In the genomic region with DNA sequence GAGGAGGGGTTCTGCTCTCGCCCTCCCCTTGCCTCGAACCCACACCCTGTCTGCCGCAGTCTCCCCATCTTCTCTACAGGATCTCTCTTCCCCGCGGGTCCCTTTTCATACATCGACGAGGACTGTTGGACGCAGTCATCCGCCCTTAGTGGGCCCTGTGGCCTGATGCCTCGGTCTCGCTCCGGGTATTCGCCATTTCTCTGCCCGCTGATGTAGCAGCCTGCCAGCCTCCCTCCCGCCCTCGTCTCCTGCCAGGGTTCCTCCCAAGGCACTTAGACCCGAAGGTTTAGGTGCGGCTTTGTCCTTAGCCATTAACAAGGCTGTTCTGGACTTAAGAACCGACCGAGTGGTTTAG, we compare ENCODE assay signal across 7 mouse cellular contexts. TPM values are rescaled to one million over a fixed set of nuclear protein-coding genes. Genes with fewer than 3 reads are reported as not detected.
DNase-seq lines count a peak whose midpoint lies in the region; ATAC-seq lines count a peak whose summit lies in the region.

No protein-coding gene starts in this region.

- peak overlapping the region; percentile 84 for H3K4me2 ChIP-seq in lung, embryonic 16.5 days (ENCODE audit: low read depth, low read length)
- H3K4me2 ChIP-seq in embryonic facial prominence, embryonic 11.5 days (ENCODE audit: low read depth, low read length) = peak overlapping the region; percentile 93
- H3K4me2 ChIP-seq in intestine, embryonic 14.5 days (ENCODE audit: low read length) = peak overlapping the region; percentile 70
- peak overlapping the region; percentile 86 for H3K4me2 ChIP-seq in neural tube, embryonic 12.5 days (replicated peaks)

- peaks cover 82% of the 10 kb centered on the region for H3K27me3 ChIP-seq in lung, embryonic 16.5 days (ENCODE audit: control insufficient read depth, insufficient read depth, low read depth, low read length)
- peaks cover 54% of the 10 kb centered on the region for H3K27me3 ChIP-seq in embryonic facial prominence, embryonic 11.5 days (ENCODE audit: control insufficient read depth, insufficient read depth, low read length)
- peaks cover 81% of the 10 kb centered on the region for H3K27me3 ChIP-seq in intestine, embryonic 14.5 days (replicated peaks; ENCODE audit: control insufficient read depth, insufficient read depth, low read length)
- peaks cover 54% of the 10 kb centered on the region for H3K27me3 ChIP-seq in neural tube, embryonic 12.5 days (replicated peaks)

- no peaks in the 10 kb centered on the region for H3K9me3 ChIP-seq in lung, embryonic 16.5 days (ENCODE audit: control insufficient read depth, low read length)
- no peaks in the 10 kb centered on the region for H3K9me3 ChIP-seq in embryonic facial prominence, embryonic 11.5 days (replicated peaks; ENCODE audit: control insufficient read depth, low read length)
- no peaks in the 10 kb centered on the region for H3K9me3 ChIP-seq in intestine, embryonic 14.5 days (ENCODE audit: control insufficient read depth, low read length)
- no peaks in the 10 kb centered on the region for H3K9me3 ChIP-seq in neural tube, embryonic 12.5 days

- WGBS in lung, embryonic 16.5 days = 2% methylated on average over 20 of the region's 20 CpGs
- under 1% methylated on average over 20 of the region's 20 CpGs for WGBS in embryonic facial prominence, embryonic 11.5 days
- WGBS in intestine, embryonic 14.5 days = 2% methylated on average over 20 of the region's 20 CpGs
- WGBS in neural tube, embryonic 12.5 days = 2% methylated on average over 20 of the region's 20 CpGs

- H3K4me3 ChIP-seq in lung, embryonic 16.5 days (ENCODE audit: low read length) = peak overlapping the region; percentile 56
- H3K4me3 ChIP-seq in embryonic facial prominence, embryonic 11.5 days (ENCODE audit: low read depth, low read length) = peak overlapping the region; percentile 48
- peak overlapping the region; percentile 39 for H3K4me3 ChIP-seq in intestine, embryonic 14.5 days (ENCODE audit: low read depth, low read length)
- peak overlapping the region; percentile 41 for H3K4me3 ChIP-seq in neural tube, embryonic 12.5 days

- H3K27ac ChIP-seq in lung, embryonic 16.5 days (ENCODE audit: low read length) = no peak overlapping the region
- H3K27ac ChIP-seq in embryonic facial prominence, embryonic 11.5 days (replicated peaks; ENCODE audit: low read depth, low read length) = no peak overlapping the region
- no peak overlapping the region for H3K27ac ChIP-seq in intestine, embryonic 14.5 days (ENCODE audit: low read depth)
- peak overlapping the region; percentile 88 for H3K27ac ChIP-seq in neural tube, embryonic 12.5 days

- H3K36me3 ChIP-seq in lung, embryonic 16.5 days (ENCODE audit: control insufficient read depth, insufficient read depth, low read length) = no peaks in the 10 kb centered on the region
- no peaks in the 10 kb centered on the region for H3K36me3 ChIP-seq in embryonic facial prominence, embryonic 11.5 days (replicated peaks; ENCODE audit: control insufficient read depth, insufficient read depth, low read depth, low read length)
- no peaks in the 10 kb centered on the region for H3K36me3 ChIP-seq in intestine, embryonic 14.5 days (ENCODE audit: control insufficient read depth, insufficient read depth, low read length)
- H3K36me3 ChIP-seq in neural tube, embryonic 12.5 days = no peaks in the 10 kb centered on the region

- DNase-seq in lung, postnatal 10 days = no peak
- no peak for DNase-seq in embryonic facial prominence, embryonic 11.5 days (ENCODE audit: low spot score)
- DNase-seq in intestine, embryonic 14.5 days (ENCODE audit: low spot score) = peak; percentile 71
- DNase-seq in Muller cell, postnatal 12 days (ENCODE audit: inconsistent ontology term) = no peak

- H3K9ac ChIP-seq in lung, embryonic 16.5 days (ENCODE audit: low read length) = peak overlapping the region; percentile 58
- H3K9ac ChIP-seq in embryonic facial prominence, embryonic 11.5 days (replicated peaks; ENCODE audit: low read length) = peak overlapping the region; percentile 56
- peak overlapping the region; percentile 11; the same call in 1 of the 2 replicates for H3K9ac ChIP-seq in intestine, embryonic 14.5 days (ENCODE audit: low read length)
- peak overlapping the region; percentile 67 for H3K9ac ChIP-seq in neural tube, embryonic 12.5 days

- peaks cover 10% of the 10 kb centered on the region for H3K4me1 ChIP-seq in lung, embryonic 16.5 days (replicated peaks; ENCODE audit: control insufficient read depth, insufficient read depth, low read length)
- H3K4me1 ChIP-seq in embryonic facial prominence, embryonic 11.5 days (ENCODE audit: control insufficient read depth, insufficient read depth, low read length) = peaks cover 6% of the 10 kb centered on the region; the same call in 1 of the 2 replicates
- no peaks in the 10 kb centered on the region; the same call in 1 of the 2 replicates for H3K4me1 ChIP-seq in intestine, embryonic 14.5 days (replicated peaks; ENCODE audit: control insufficient read depth, insufficient read depth, low read length)
- H3K4me1 ChIP-seq in neural tube, embryonic 12.5 days = peaks cover 55% of the 10 kb centered on the region

- ATAC-seq in lung, embryonic 16.5 days (ENCODE audit: low read depth) = no peak
- ATAC-seq in embryonic facial prominence, embryonic 11.5 days (replicated peaks; ENCODE audit: insufficient number of reproducible peaks, low FRiP score, low TSS enrichment, low read depth) = no peak
- ATAC-seq in intestine, embryonic 14.5 days (replicated peaks; ENCODE audit: low FRiP score, low TSS enrichment, low read depth) = no peak
- ATAC-seq in neural tube, embryonic 12.5 days (ENCODE audit: low FRiP score, low read depth) = peak; percentile 5; the same call in 1 of the 2 replicates
- ATAC-seq in erythroblast, adult 5-6 weeks (replicated peaks; ENCODE audit: low FRiP score, poor library complexity, severe bottlenecking) = no peak

RNA-seq across cellular contexts. Expression of a gene that starts 25.3 kb away (rescaled TPM):
- polyA plus RNA-seq in lung, embryonic 16.5 days (2015; fragmentation: Nextera tagmentation; extraction: Ambion mirVana) = 61.7 and 68.5 TPM in 2 replicates
- polyA plus RNA-seq in embryonic facial prominence, embryonic 11.5 days (2014; fragmentation: Nextera tagmentation; extraction: Ambion mirVana) = 32.2 and 34.0 TPM in 2 replicates
- 30.6 and 35.8 TPM in 2 replicates for polyA plus RNA-seq in intestine, embryonic 14.5 days (2014; fragmentation: Nextera tagmentation; extraction: Ambion mirVana)
- 39.1 and 47.3 TPM in 2 replicates for polyA plus RNA-seq in neural tube, embryonic 12.5 days (2016; fragmentation: Nextera tagmentation; extraction: Ambion mirVana)
- 122 and 194 TPM in 2 replicates for total RNA-seq in erythroblast, adult 5-6 weeks (2015; ENCODE audit: low replicate concordance)
- total RNA-seq in erythroblast, adult 5-6 weeks (2017; ENCODE audit: low replicate concordance) = 216 and 452 TPM in 2 replicates

Comparison
In these comparisons a context has a peak if more than half of its experiments do, and no peak if none do; other contexts are left out.
1. H3K9ac ChIP-seq: peak in every context shown above with its lines; median percentile 67 in neural tube, embryonic 12.5 days; 58 in lung, embryonic 16.5 days; 56 in embryonic facial prominence, embryonic 11.5 days; 11 in intestine, embryonic 14.5 days.